ENCODE assay signal across 19 mouse cellular contexts in genomic region chr1:164804277-164804676, GRCm38 (mm10). TPM values are rescaled to one million over a fixed set of nuclear protein-coding genes. Genes with fewer than 3 reads are reported as not detected.
DNase-seq lines count a peak whose midpoint lies in the region; ATAC-seq lines count a peak whose summit lies in the region.
"Had no signal": no experiment of that assay in that cellular context is flagged by ENCODE, and none has a peak within 500 bp of the region (broad histone marks: within the 10 kb centered on the region; RNA-seq: fewer than 3 reads in every experiment).

No protein-coding gene starts in this region.

- H3K4me1 ChIP-seq in hindbrain, embryonic 14.5 days (replicated peaks; ENCODE audit: control insufficient read depth, insufficient read depth, low read length): no peaks in the 10 kb centered on the region
- H3K4me1 ChIP-seq in hindbrain, embryonic 12.5 days: no peaks in the 10 kb centered on the region
- H3K4me1 ChIP-seq in kidney, embryonic 16.5 days (ENCODE audit: insufficient read depth, low read length): no peaks in the 10 kb centered on the region
- peaks cover 5% of the 10 kb centered on the region; the same call in 1 of the 2 replicates for H3K4me1 ChIP-seq in neural tube, embryonic 13.5 days (replicated peaks)
- H3K4me1 ChIP-seq: embryonic facial prominence, embryonic 15.5 days; forebrain, embryonic 10.5 days had no signal

- no peak overlapping the region for H3K9ac ChIP-seq in hindbrain, embryonic 14.5 days
- no peak overlapping the region for H3K9ac ChIP-seq in hindbrain, embryonic 12.5 days
- H3K9ac ChIP-seq in kidney, embryonic 16.5 days (replicated peaks; ENCODE audit: low read length): no peak overlapping the region
- no peak overlapping the region for H3K9ac ChIP-seq in neural tube, embryonic 13.5 days
- H3K9ac ChIP-seq: embryonic facial prominence, embryonic 15.5 days; heart, embryonic 13.5 days had no signal

- no peaks in the 10 kb centered on the region for H3K36me3 ChIP-seq in hindbrain, embryonic 14.5 days (replicated peaks; ENCODE audit: control insufficient read depth, insufficient read depth)
- no peaks in the 10 kb centered on the region for H3K36me3 ChIP-seq in hindbrain, embryonic 12.5 days
- H3K36me3 ChIP-seq in kidney, embryonic 16.5 days (ENCODE audit: insufficient read depth, low read length): no peaks in the 10 kb centered on the region
- no peaks in the 10 kb centered on the region for H3K36me3 ChIP-seq in neural tube, embryonic 13.5 days
- H3K36me3 ChIP-seq: embryonic facial prominence, embryonic 15.5 days; forebrain, embryonic 10.5 days; heart, embryonic 13.5 days had no signal

- 74% methylated on average over 11 of the region's 11 CpGs for WGBS in hindbrain, embryonic 14.5 days
- 80% methylated on average over 11 of the region's 11 CpGs for WGBS in hindbrain, embryonic 12.5 days
- 24% methylated on average over 11 of the region's 11 CpGs for WGBS in kidney, embryonic 16.5 days
- WGBS in neural tube, embryonic 13.5 days: 72% methylated on average over 11 of the region's 11 CpGs

- H3K27ac ChIP-seq in hindbrain, embryonic 14.5 days: peak overlapping the region; percentile 48; the same call in 1 of the 2 replicates
- no peak overlapping the region for H3K27ac ChIP-seq in hindbrain, embryonic 12.5 days
- H3K27ac ChIP-seq in kidney, embryonic 16.5 days (ENCODE audit: low read length): no peak overlapping the region
- peak overlapping the region; percentile 50; the same call in 1 of the 2 replicates for H3K27ac ChIP-seq in neural tube, embryonic 13.5 days (replicated peaks)
- H3K27ac ChIP-seq: embryonic facial prominence, embryonic 15.5 days; forebrain, embryonic 10.5 days; heart, embryonic 13.5 days had no signal

- no peak overlapping the region for H3K4me2 ChIP-seq in hindbrain, embryonic 14.5 days (replicated peaks)
- H3K4me2 ChIP-seq in hindbrain, embryonic 12.5 days (replicated peaks): no peak overlapping the region
- H3K4me2 ChIP-seq in kidney, embryonic 16.5 days (replicated peaks; ENCODE audit: low read depth, low read length): no peak overlapping the region
- no peak overlapping the region for H3K4me2 ChIP-seq in neural tube, embryonic 13.5 days
- H3K4me2 ChIP-seq: embryonic facial prominence, embryonic 15.5 days; heart, embryonic 13.5 days had no signal

- H3K4me3 ChIP-seq in hindbrain, embryonic 14.5 days (replicated peaks; ENCODE audit: low read length): no peak overlapping the region
- no peak overlapping the region for H3K4me3 ChIP-seq in hindbrain, embryonic 12.5 days
- no peak overlapping the region for H3K4me3 ChIP-seq in kidney, embryonic 16.5 days (ENCODE audit: low read length)
- no peak overlapping the region for H3K4me3 ChIP-seq in neural tube, embryonic 13.5 days
- H3K4me3 ChIP-seq: embryonic facial prominence, embryonic 15.5 days; erythroblast, embryonic 14.5 days; forebrain, embryonic 10.5 days; heart, embryonic 13.5 days had no signal

- no peaks in the 10 kb centered on the region for H3K27me3 ChIP-seq in hindbrain, embryonic 14.5 days (ENCODE audit: control insufficient read depth, insufficient read depth, low read length)
- H3K27me3 ChIP-seq in hindbrain, embryonic 12.5 days: no peaks in the 10 kb centered on the region
- H3K27me3 ChIP-seq in kidney, embryonic 16.5 days (ENCODE audit: insufficient read depth, low read length): no peaks in the 10 kb centered on the region
- no peaks in the 10 kb centered on the region for H3K27me3 ChIP-seq in neural tube, embryonic 13.5 days
- H3K27me3 ChIP-seq: embryonic facial prominence, embryonic 15.5 days; heart, embryonic 13.5 days had no signal

- ATAC-seq in hindbrain, embryonic 14.5 days (ENCODE audit: low FRiP score): peak; percentile 49; the same call in 1 of the 2 replicates
- ATAC-seq in hindbrain, embryonic 12.5 days (ENCODE audit: low FRiP score): no peak
- ATAC-seq in kidney, embryonic 16.5 days (ENCODE audit: low FRiP score, low TSS enrichment): 0 out of 2 replicates have a peak, but pooled peaks have one; percentile 60
- ATAC-seq in neural tube, embryonic 13.5 days (ENCODE audit: low read depth): no peak
- ATAC-seq: forebrain, embryonic 14.5 days had no signal

- DNase-seq in hindbrain, embryonic 14.5 days (ENCODE audit: low spot score): no peak
- no peak for DNase-seq in kidney, postnatal 10 days
- no peak for DNase-seq in neural tube, embryonic 10.5 days (ENCODE audit: extremely low spot score, low spot score)
- no peak for DNase-seq in frontal cortex, adult 2 months (ENCODE audit: extremely low spot score in 1 of 2, low spot score in 1 of 2)
- DNase-seq: adrenal gland, postnatal 10 days; cerebellum, adult 11 months; cerebellum, adult 8-10 months; cerebellum, postnatal 14 days; embryo, embryonic 11 days; gastrocnemius, postnatal 36 days; heart, postnatal 36 days had no signal

- H3K9me3 ChIP-seq in hindbrain, embryonic 14.5 days (ENCODE audit: control insufficient read depth, low read length): no peaks in the 10 kb centered on the region
- no peaks in the 10 kb centered on the region for H3K9me3 ChIP-seq in hindbrain, embryonic 12.5 days (replicated peaks)
- H3K9me3 ChIP-seq in kidney, embryonic 16.5 days (ENCODE audit: low read length): no peaks in the 10 kb centered on the region
- H3K9me3 ChIP-seq in neural tube, embryonic 13.5 days: no peaks in the 10 kb centered on the region
- H3K9me3 ChIP-seq: embryonic facial prominence, embryonic 15.5 days; forebrain, embryonic 10.5 days; heart, embryonic 13.5 days had no signal

RNA-seq across cellular contexts. Expression of gene Dpt, which starts 7.8 kb away (rescaled TPM):
- 0.55 and 0.70 TPM in 2 replicates for polyA plus RNA-seq in hindbrain, embryonic 14.5 days (2014; fragmentation: Nextera tagmentation; extraction: Ambion mirVana)
- polyA plus RNA-seq in hindbrain, embryonic 12.5 days (2016; fragmentation: Nextera tagmentation; extraction: Ambion mirVana): 0.28 and 0.78 TPM in 2 replicates
- 3.5 and 6.0 TPM in 2 replicates for polyA plus RNA-seq in kidney, embryonic 16.5 days (2015; fragmentation: Nextera tagmentation; extraction: Ambion mirVana)
- 0.87 and 1.1 TPM in 2 replicates for polyA plus RNA-seq in neural tube, embryonic 13.5 days (2015; fragmentation: Nextera tagmentation; extraction: Ambion mirVana)
- polyA plus RNA-seq in frontal cortex, adult 2 months (2012; rRNA removed): 0.30 and 0.36 TPM in 2 replicates
- polyA plus RNA-seq: forebrain, embryonic 10.5 days; forebrain, embryonic 14.5 days had no signal

Comparison
In these comparisons a context has a peak if more than half of its experiments do, and no peak if none do; other contexts are left out.
1. ATAC-seq: peak in hindbrain, embryonic 14.5 days (single experiment) and kidney, embryonic 16.5 days (single experiment); none in hindbrain, embryonic 12.5 days (single experiment) and neural tube, embryonic 13.5 days (single experiment).
2. H3K27ac ChIP-seq: peak in hindbrain, embryonic 14.5 days (single experiment) and neural tube, embryonic 13.5 days (single experiment); none in hindbrain, embryonic 12.5 days (single experiment) and kidney, embryonic 16.5 days (single experiment).